ENCODE assay signal across 10 mouse cellular contexts in genomic region chr2:57111011-57111790, GRCm38 (mm10). TPM values are rescaled to one million over a fixed set of nuclear protein-coding genes. Genes with fewer than 3 reads are reported as not detected.
DNase-seq lines count a peak whose midpoint lies in the region; ATAC-seq and TF ChIP-seq lines count a peak whose summit lies in the region.
"Had no signal": no experiment of that assay in that cellular context is flagged by ENCODE, and none has a peak within 500 bp of the region (broad histone marks: within the 10 kb centered on the region; RNA-seq: fewer than 3 reads in every experiment).

No protein-coding gene starts in this region.

- no peak overlapping the region for H3K4me2 ChIP-seq in heart, postnatal 0 days (ENCODE audit: low read depth, low read length)
- H3K4me2 ChIP-seq in embryonic facial prominence, embryonic 14.5 days (ENCODE audit: low read depth, low read length), result peak overlapping the region; percentile 3; the same call in 1 of the 2 replicates
- H3K4me2 ChIP-seq in hindbrain, postnatal 0 days (ENCODE audit: low read depth, low read length), result peak overlapping the region; percentile 18
- peak overlapping the region; percentile 48 for H3K4me2 ChIP-seq in neural tube, embryonic 12.5 days (replicated peaks)

- no peak overlapping the region for H3K9ac ChIP-seq in heart, postnatal 0 days (replicated peaks; ENCODE audit: low read depth, low read length)
- H3K9ac ChIP-seq in embryonic facial prominence, embryonic 14.5 days (ENCODE audit: low read depth, low read length), result no peak overlapping the region
- H3K9ac ChIP-seq in hindbrain, postnatal 0 days (replicated peaks; ENCODE audit: low read length), result no peak overlapping the region
- H3K9ac ChIP-seq in neural tube, embryonic 12.5 days, result 0 out of 2 replicates have a peak overlapping the region, but pooled peaks have one; percentile 29

- H3K4me1 ChIP-seq in heart, postnatal 0 days (ENCODE audit: control insufficient read depth, insufficient read depth), result peaks cover 6% of the 10 kb centered on the region; the same call in 1 of the 2 replicates
- 0 out of 2 replicates have a peak, but pooled peaks cover 5% of the 10 kb centered on the region for H3K4me1 ChIP-seq in embryonic facial prominence, embryonic 14.5 days (ENCODE audit: control insufficient read depth, insufficient read depth, low read length)
- no peaks in the 10 kb centered on the region; the same call in 1 of the 2 replicates for H3K4me1 ChIP-seq in hindbrain, postnatal 0 days (ENCODE audit: insufficient read depth, low read length)
- peaks cover 33% of the 10 kb centered on the region for H3K4me1 ChIP-seq in neural tube, embryonic 12.5 days

- no peaks in the 10 kb centered on the region for H3K9me3 ChIP-seq in heart, postnatal 0 days (replicated peaks; ENCODE audit: control insufficient read depth, low read length)
- no peaks in the 10 kb centered on the region for H3K9me3 ChIP-seq in embryonic facial prominence, embryonic 14.5 days (ENCODE audit: control insufficient read depth, low read length)
- no peaks in the 10 kb centered on the region for H3K9me3 ChIP-seq in hindbrain, postnatal 0 days (ENCODE audit: low read length)
- H3K9me3 ChIP-seq in neural tube, embryonic 12.5 days, result no peaks in the 10 kb centered on the region

- H3K27ac ChIP-seq in heart, postnatal 0 days (ENCODE audit: low read depth), result no peak overlapping the region
- H3K27ac ChIP-seq in embryonic facial prominence, embryonic 14.5 days (replicated peaks; ENCODE audit: low read depth, low read length), result no peak overlapping the region
- no peak overlapping the region for H3K27ac ChIP-seq in hindbrain, postnatal 0 days
- no peak overlapping the region for H3K27ac ChIP-seq in neural tube, embryonic 12.5 days

- no peaks in the 10 kb centered on the region for H3K36me3 ChIP-seq in heart, postnatal 0 days (replicated peaks; ENCODE audit: control insufficient read depth, insufficient read depth, low read length)
- H3K36me3 ChIP-seq in embryonic facial prominence, embryonic 14.5 days (ENCODE audit: control insufficient read depth, insufficient read depth, low read length), result no peaks in the 10 kb centered on the region
- H3K36me3 ChIP-seq in hindbrain, postnatal 0 days (ENCODE audit: insufficient read depth, low read length), result no peaks in the 10 kb centered on the region
- no peaks in the 10 kb centered on the region for H3K36me3 ChIP-seq in neural tube, embryonic 12.5 days

- WGBS in heart, postnatal 0 days, result 16% methylated on average over 39 of the region's 39 CpGs
- WGBS in embryonic facial prominence, embryonic 14.5 days, result 13% methylated on average over 37 of the region's 39 CpGs
- 14% methylated on average over 39 of the region's 39 CpGs for whole genome bisulfite sequencing in hindbrain, postnatal 0 days
- 3% methylated on average over 39 of the region's 39 CpGs for WGBS in neural tube, embryonic 12.5 days

- ATAC-seq in heart, postnatal 0 days (ENCODE audit: insufficient read depth, low read depth), result no peak
- no peak for ATAC-seq in embryonic facial prominence, embryonic 14.5 days (ENCODE audit: low read depth)
- ATAC-seq in hindbrain, postnatal 0 days, result no peak
- ATAC-seq in neural tube, embryonic 12.5 days (ENCODE audit: low FRiP score, low read depth), result no peak

- intact Hi-C loops in heart, postnatal 36 days (cut with DNase I), result loop anchor here (10.0 kb wide), 1 partner anchor 744 kb away; no protein-coding TSS in a partner anchor

- peaks cover 75% of the 10 kb centered on the region for H3K27me3 ChIP-seq in heart, postnatal 0 days (ENCODE audit: control insufficient read depth, insufficient read depth, low read length)
- peaks cover 71% of the 10 kb centered on the region for H3K27me3 ChIP-seq in embryonic facial prominence, embryonic 14.5 days (replicated peaks; ENCODE audit: control insufficient read depth, insufficient read depth, low read length)
- H3K27me3 ChIP-seq in hindbrain, postnatal 0 days (ENCODE audit: insufficient read depth, low read length), result peaks cover 72% of the 10 kb centered on the region
- peaks cover 77% of the 10 kb centered on the region for H3K27me3 ChIP-seq in neural tube, embryonic 12.5 days (replicated peaks)

- TF ChIP-seq EP300 in heart, postnatal 0 days (IDR thresholded peaks at IDR 0.05; ENCODE audit: low read depth), result no peak

- H3K4me3 ChIP-seq in heart, postnatal 0 days (ENCODE audit: low read depth, low read length), result peak overlapping the region; percentile 12
- peak overlapping the region; percentile 13 for H3K4me3 ChIP-seq in embryonic facial prominence, embryonic 14.5 days (ENCODE audit: low read depth, low read length)
- H3K4me3 ChIP-seq in hindbrain, postnatal 0 days (ENCODE audit: low read length), result peak overlapping the region; percentile 15
- peak overlapping the region; percentile 19 for H3K4me3 ChIP-seq in neural tube, embryonic 12.5 days

- no peak for TF ChIP-seq CTCF in heart, postnatal 0 days (IDR thresholded peaks at IDR 0.05; ENCODE audit: low read depth)
- no peak for TF ChIP-seq CTCF in hindbrain, postnatal 0 days (IDR thresholded peaks at IDR 0.05; ENCODE audit: low read depth)

- no peak for DNase-seq in heart, postnatal 0 days (ENCODE audit: low spot score)
- DNase-seq in heart, postnatal 36 days, result no peak
- DNase-seq in embryonic facial prominence, embryonic 14.5 days (ENCODE audit: low spot score), result no peak
- DNase-seq in hindbrain, postnatal 0 days (ENCODE audit: low spot score), result no peak
- DNase-seq in frontal cortex, postnatal 10 days (ENCODE audit: low spot score in 2 of 2), result no peak
- DNase-seq in left cerebral cortex, adult 18-20 months (ENCODE audit: low spot score in 2 of 2), result no peak
- DNase-seq in layer of hippocampus, postnatal 14 days (ENCODE audit: low spot score in 2 of 2), result no peak
- DNase-seq: adrenal gland, postnatal 36 days; thymus, postnatal 25 days had no signal

RNA-seq across cellular contexts. Expression of gene Nr4a2, which starts 12.6 kb away (rescaled TPM):
- 0.34 and 1.2 TPM in 2 replicates for total RNA-seq in heart, postnatal 0 days (2014; rRNA removed; ENCODE audit: low replicate concordance)
- 1.2 TPM in 2 replicates for polyA plus RNA-seq in heart, postnatal 0 days (2015; fragmentation: Nextera tagmentation; extraction: Ambion mirVana)
- total RNA-seq in heart, postnatal 36 days (2021), result 1 to 10 TPM; 1.2 to 4.5 TPM
- polyA plus RNA-seq in embryonic facial prominence, embryonic 14.5 days (2014; fragmentation: Nextera tagmentation; extraction: Ambion mirVana), result 6.0 and 6.4 TPM in 2 replicates
- 8.5 and 8.7 TPM in 2 replicates for total RNA-seq in hindbrain, postnatal 0 days (2014; rRNA removed)
- 8.6 and 11.2 TPM in 2 replicates for polyA plus RNA-seq in hindbrain, postnatal 0 days (2015; fragmentation: Nextera tagmentation; extraction: Ambion mirVana)
- polyA plus RNA-seq in neural tube, embryonic 12.5 days (2016; fragmentation: Nextera tagmentation; extraction: Ambion mirVana), result 20.7 and 21.0 TPM in 2 replicates
- total RNA-seq in left cerebral cortex, adult 18-20 months (2021), result 10 to 100 TPM; 38.4 to 71.5 TPM
- total RNA-seq in layer of hippocampus, postnatal 14 days (2021), result 10 to 100 TPM; 29.7 to 41.7 TPM
